Mouse (Mus musculus) spleen, adult 12 weeks (tissue): Measurements from ENCODE around the gene Il24.
A peak's percentile ranks its signal among the peaks of the same experiment; 100 is the strongest.

Source experiments
- DNase-seq: peaks from one replicate; pipeline ENCODE4 v3.0.0; 2022; ENCODE audit warnings: low spot score

Gene Il24

DNA sequence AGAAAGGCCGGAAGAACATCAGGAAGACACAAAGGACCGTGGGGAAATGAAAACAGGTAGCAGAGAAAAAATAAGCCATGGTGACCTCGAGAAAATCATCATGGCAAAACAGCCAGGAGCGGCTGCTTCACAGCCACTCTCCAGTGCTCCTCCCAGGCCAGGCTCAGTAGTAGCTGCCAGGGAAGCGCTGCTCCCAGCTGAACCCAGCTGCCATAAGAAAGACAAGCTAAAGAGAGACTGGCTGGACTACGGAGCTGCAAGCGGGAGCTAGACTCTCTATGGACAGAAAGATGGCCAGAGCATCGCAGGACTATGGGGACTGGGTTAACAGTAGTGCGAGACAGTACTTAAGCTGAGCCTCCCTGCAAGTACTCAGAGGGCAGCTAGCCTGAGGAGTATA lies 32.4 kb downstream of the Il24 start:
- DNase-seq = no peak

DNA sequence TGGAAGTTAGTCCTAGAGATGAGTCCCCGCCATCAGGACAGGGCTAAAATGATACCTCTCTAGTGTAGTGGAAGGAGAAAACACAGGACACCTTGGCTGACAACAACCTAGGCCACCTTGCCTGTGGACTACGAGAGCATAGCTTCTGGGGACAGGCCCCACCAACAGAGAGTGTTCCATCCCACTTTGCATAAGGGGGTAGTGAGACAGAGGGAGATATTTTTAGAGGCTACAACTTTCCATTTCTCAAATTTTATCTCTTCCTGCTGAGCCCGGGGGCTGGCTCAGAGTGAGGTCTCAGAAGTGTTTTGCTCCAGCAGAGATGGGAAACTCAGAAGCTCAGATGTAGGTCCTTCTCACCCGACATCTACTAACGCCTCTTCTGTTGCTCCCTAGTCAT lies 36.8 kb downstream of the Il24 start:
- no peak for DNase-seq

- no peak for DNase-seq
Measured at GRCm38 (mm10) chr1:130849530-130850214, 37.6 kb downstream of the Il24 start.

DNA sequence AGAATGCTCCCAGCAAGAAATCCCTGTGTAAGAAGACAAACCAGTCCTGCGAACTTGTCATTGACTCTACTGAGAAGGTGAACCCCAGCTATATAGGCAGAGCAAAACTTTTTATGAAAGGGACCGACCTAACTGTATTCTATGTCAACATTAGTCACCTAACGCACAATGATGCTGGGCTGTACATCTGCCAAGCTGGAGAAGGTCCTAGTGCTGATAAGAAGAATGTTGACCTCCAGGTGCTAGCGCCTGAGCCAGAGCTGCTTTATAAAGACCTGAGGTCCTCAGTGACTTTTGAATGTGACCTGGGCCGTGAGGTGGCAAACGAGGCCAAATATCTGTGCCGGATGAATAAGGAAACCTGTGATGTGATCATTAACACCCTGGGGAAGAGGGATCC lies 42.7 kb downstream of the Il24 start:
- no peak for DNase-seq

DNA sequence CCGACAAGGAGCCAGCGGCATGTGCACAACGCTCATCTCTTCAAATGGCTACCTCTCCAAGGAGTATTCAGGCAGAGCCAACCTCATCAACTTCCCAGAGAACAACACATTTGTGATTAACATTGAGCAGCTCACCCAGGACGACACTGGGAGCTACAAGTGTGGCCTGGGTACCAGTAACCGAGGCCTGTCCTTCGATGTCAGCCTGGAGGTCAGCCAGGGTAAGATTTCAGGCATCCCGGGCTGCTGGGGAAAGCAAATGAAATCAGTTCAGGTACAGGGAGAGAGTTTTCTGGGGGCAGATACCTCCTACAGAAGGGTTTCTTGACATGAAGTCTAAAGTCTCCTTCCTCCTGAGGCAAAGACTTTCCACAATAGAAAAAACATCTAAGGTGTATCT lies 45.6 kb downstream of the Il24 start:
- DNase-seq = no peak

DNA sequence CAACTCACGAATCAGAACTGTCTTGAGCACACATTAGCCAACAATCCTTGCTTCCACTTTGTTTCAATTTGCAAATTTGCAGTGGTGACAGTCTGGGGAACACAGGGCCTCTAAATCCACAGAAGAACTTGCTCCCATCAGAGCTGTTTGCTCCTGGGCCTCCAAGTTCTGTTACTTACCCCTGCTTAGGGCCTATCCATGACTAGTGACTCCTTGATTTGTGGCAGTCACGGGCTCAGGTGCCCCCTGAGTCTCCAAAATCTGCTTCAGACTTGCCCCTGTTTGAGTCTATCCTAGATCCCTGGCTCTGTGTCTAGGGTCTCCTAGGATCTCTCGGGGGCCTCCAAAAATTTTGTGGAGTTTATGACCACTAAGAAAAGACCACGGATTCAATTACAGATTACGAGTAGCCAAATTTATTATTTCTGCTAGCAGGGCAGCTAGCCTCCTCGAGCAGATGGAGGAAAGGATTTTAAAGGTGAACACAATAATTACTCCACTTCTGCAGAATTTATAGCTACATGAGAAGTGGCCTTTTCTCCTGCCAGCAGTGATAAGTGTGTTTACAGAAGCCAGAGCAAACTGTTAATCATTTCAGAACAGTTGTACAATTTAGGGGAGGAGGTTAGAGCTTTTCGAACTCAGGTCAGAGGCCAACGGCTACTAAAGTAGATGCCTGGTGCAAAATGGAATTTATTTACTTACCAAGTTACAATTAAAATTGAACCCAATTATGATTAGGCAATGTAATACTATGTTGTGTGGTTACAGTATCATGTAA lies 46.5 kb downstream of the Il24 start:
- no peak for DNase-seq

DNA sequence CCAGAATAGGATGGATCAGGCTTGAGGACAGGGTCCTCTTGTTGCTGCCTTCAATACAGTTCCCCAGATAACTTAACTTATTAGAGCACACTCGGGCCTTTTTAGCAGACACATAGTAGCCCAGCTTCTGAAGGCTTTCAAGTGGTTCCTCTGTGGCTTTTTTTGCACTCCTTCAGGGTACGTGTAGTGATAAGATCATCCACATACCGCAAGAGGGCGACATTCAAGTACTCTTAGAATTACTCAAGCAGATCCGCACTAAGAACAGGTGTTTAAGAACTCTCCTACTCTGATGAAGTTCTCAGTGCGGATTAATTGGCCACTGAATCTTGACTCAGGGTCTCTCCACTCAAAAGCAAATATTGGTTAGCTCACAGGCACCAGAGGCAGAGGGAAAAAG lies 49.0 kb downstream of the Il24 start:
- peak; percentile 15 for DNase-seq

DNA sequence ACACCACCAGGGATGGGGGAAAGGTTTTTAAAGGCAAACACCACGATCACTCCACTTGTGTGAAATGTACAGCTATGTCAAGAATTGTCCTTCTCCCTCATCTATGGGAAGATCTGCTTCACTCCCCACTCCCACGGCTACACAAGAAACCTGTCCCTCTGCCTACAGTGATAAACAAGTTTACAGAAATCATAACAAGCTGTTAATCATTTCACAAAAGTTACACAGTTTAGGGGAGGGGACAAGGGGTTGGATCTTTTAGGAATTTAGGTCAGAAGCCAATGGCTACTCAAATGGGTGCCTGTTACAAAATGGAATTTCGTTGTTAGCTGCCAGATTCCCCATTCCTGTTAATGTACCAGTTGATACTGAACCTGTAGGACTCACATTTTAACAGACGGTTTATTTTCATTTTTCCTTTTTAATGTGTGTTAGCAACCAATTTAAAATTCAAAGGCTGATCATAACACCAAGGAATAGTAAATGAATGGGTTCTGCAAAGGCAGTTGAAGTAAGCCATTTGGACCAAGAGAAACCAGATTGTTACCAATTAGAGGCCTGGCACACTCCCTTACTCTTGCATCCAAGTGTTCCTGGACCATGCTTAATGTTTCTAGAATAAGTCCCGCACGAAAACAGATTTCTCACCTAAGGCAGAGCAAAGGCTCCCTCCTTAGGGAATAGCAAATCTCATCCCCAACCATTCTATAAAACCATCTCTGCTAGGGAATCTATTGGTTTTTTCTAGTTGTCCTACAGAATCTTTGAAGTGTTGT lies 51.9 kb downstream of the Il24 start:
- DNase-seq = no peak

DNA sequence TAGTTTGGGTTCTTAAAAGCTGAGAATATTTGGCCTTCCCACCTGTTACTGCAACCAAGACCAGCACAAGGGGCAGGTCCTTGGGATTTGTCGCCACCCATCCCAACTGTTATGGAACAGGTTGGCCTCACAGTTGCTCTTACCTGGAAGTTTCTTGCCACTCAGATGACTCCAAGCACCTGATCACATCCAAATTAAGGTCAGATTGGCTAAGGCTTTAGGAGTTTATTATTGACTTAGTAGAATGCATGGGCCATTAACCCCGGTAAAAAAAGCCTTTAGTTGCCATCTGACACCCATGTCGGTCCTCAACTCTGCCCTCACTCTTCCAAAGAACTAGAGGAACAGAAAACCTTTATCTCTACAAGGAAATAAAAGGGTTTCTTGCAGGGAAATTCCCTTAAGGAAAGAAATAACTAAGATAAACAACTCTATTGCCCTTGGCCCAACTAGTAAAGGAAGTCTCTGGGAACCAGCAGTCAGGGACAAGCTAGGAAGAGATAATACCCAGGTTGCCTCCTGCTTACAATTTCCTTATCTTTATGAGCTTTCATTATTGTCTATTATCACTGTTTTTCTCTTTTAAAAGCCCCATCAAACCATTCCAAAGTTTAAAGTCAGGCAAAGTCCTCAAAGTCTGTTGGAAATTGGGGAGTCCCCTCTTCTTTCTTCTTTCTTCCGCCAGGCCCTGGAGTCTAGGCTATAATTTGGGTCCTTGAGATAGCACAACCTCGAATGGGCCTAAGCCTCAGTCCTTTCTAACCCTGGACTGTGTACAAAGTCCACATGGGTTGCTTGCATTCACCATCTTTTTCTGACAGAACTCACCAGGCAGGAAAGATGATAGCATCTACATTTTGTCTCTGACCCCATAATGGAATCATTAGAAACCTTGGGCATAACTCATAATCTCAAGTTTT lies 54.8 kb downstream of the Il24 start:
- DNase-seq = no peak
